Comparison of ENCODE assay signal across 11 mouse cellular contexts in genomic region chr13:52849394-52849801, GRCm38 (mm10).
A peak's percentile ranks its signal among the peaks of the same experiment; 100 is the strongest.
DNase-seq lines count a peak whose midpoint lies in the region; TF ChIP-seq lines count a peak whose summit lies in the region.
"Had no signal": no experiment of that assay in that cellular context is flagged by ENCODE, and none has a peak within 500 bp of the region (broad histone marks: within the 10 kb centered on the region; RNA-seq: fewer than 3 reads in every experiment).

No protein-coding gene starts in this region.

- H3K4me3 ChIP-seq in MEL (ENCODE audit: control insufficient read depth in 1 of 2, insufficient read depth in 1 of 2, low read depth in 2 of 2, low read length in 2 of 2): no peak overlapping the region
- peak overlapping the region; percentile 53 for H3K4me3 ChIP-seq in megakaryocyte, embryonic 14.5 days (replicated peaks)
- H3K4me3 ChIP-seq: embryonic facial prominence, embryonic 15.5 days had no signal

- DNase-seq in CD4-positive helper T cell, adult 2 months (ENCODE audit: low read depth, low spot score): peak; percentile 29
- DNase-seq in MEL (ENCODE audit: low read depth, low spot score): no peak
- peak; percentile 64 to 72 for DNase-seq in cerebellum, postnatal 36 days
- DNase-seq in layer of hippocampus, adult 9-10 months (ENCODE audit: low spot score): no peak
- DNase-seq in testis, postnatal 10 days (ENCODE audit: low spot score): no peak
- DNase-seq in urinary bladder, postnatal 4 days (ENCODE audit: low spot score in 2 of 2): no peak
- DNase-seq: right cerebral cortex, postnatal 25 days had no signal

- no peaks in the 10 kb centered on the region for H3K27me3 ChIP-seq in MEL (ENCODE audit: control insufficient read depth in 1 of 2, insufficient read depth in 2 of 2, low read length in 2 of 2)
- H3K27me3 ChIP-seq in megakaryocyte, embryonic 14.5 days (replicated peaks): peaks cover 2% of the 10 kb centered on the region
- H3K27me3 ChIP-seq: embryonic facial prominence, embryonic 15.5 days had no signal

- no peak for TF ChIP-seq RAD21 in MEL (IDR thresholded peaks at IDR 0.05; ENCODE audit: low read depth, low read length)

- H3K79me2 ChIP-seq in MEL (ENCODE audit: control insufficient read depth, insufficient read depth, low read length, poor library complexity): no peaks in the 10 kb centered on the region

- H3K36me3 ChIP-seq in MEL (ENCODE audit: control insufficient read depth in 1 of 2, insufficient read depth in 2 of 2, low read length in 2 of 2): no peaks in the 10 kb centered on the region
- peaks cover 84% of the 10 kb centered on the region for H3K36me3 ChIP-seq in megakaryocyte, embryonic 14.5 days (replicated peaks; ENCODE audit: low read length)
- H3K36me3 ChIP-seq: embryonic facial prominence, embryonic 15.5 days; G1E had no signal

- no peaks in the 10 kb centered on the region for H3K9me3 ChIP-seq in MEL (replicated peaks; ENCODE audit: insufficient read depth, low read length)
- peaks cover 8% of the 10 kb centered on the region for H3K9me3 ChIP-seq in megakaryocyte, embryonic 14.5 days
- H3K9me3 ChIP-seq: embryonic facial prominence, embryonic 15.5 days had no signal

- no peak for TF ChIP-seq POLR2A in MEL (IDR thresholded peaks at IDR 0.05; ENCODE audit: control insufficient read depth in 1 of 2, insufficient read depth in 1 of 2, low read depth in 1 of 2, low read length in 2 of 2, poor library complexity in 1 of 2)

- no peak overlapping the region for H3K27ac ChIP-seq in MEL (ENCODE audit: control insufficient read depth, low read depth, low read length)
- H3K27ac ChIP-seq: embryonic facial prominence, embryonic 15.5 days; liver, embryonic 14.5 days had no signal

- H3K4me1 ChIP-seq in MEL (ENCODE audit: control insufficient read depth in 1 of 2, insufficient read depth in 2 of 2, low read length in 2 of 2): no peaks in the 10 kb centered on the region
- peaks cover 77% of the 10 kb centered on the region for H3K4me1 ChIP-seq in megakaryocyte, embryonic 14.5 days

- no peak for TF ChIP-seq CTCF in MEL (IDR thresholded peaks at IDR 0.05 in 2 of 3, conservative IDR thresholded peaks at IDR 0.05 in 1 of 3; ENCODE audit: control insufficient read depth in 1 of 3, insufficient read depth in 1 of 3, low read depth in 2 of 3, low read length in 3 of 3, poor library complexity in 1 of 3, severe bottlenecking in 1 of 3)

- TF ChIP-seq EP300 in MEL (IDR thresholded peaks at IDR 0.05; ENCODE audit: low read depth in 1 of 2, low read length in 2 of 2): no peak

- no peak overlapping the region for H3K9ac ChIP-seq in MEL (ENCODE audit: control insufficient read depth, low read depth, low read length, poor library complexity, severe bottlenecking)
- H3K9ac ChIP-seq: embryonic facial prominence, embryonic 15.5 days; liver, embryonic 14.5 days had no signal

TF ChIP-seq in MEL, 35 proteins besides CTCF, POLR2A, EP300 and RAD21:
- TF ChIP-seq USF2 (IDR thresholded peaks at IDR 0.05; ENCODE audit: borderline replicate concordance in 1 of 2, insufficient read depth in 1 of 2, low read depth in 1 of 2, low read length in 2 of 2) (no peak), USF1 (IDR thresholded peaks at IDR 0.05; ENCODE audit: low read depth, low read length) (0 out of 2 replicates have a peak, but pooled peaks have one; percentile 11)

Comparison
In these comparisons a context has a peak if more than half of its experiments do, and no peak if none do; other contexts are left out.
1. DNase-seq: peak in CD4-positive helper T cell, adult 2 months (single experiment) and cerebellum, postnatal 36 days (2 of 2); none in MEL (single experiment), layer of hippocampus, adult 9-10 months (single experiment), testis, postnatal 10 days (single experiment) and urinary bladder, postnatal 4 days (0 of 2).